In the genomic region with DNA sequence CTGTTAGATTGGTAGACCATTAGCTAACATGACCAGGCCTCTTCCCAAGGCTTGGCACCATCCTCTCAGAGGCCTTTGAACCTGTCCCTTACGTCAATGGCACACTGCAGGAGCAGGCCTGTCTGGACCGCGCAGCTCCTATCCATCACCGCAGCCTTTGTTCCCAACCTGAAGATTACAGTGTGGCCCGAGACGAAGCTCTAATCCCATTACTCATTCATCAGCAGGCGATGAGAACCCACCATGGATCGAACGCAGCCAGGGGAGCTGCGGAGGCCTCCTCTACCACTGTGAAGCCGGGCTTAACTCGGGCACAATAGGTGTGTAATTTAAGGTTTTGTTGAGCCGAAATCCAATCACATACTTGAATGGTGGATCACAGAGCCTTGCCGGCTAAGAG, we compare ENCODE assay signal across 16 mouse cellular contexts. TPM values are rescaled to one million over a fixed set of nuclear protein-coding genes. Genes with fewer than 3 reads are reported as not detected.
"Had no signal": no experiment of that assay in that cellular context is flagged by ENCODE, and none has a peak within 500 bp of the region (broad histone marks: within the 10 kb centered on the region; RNA-seq: fewer than 3 reads in every experiment).

No protein-coding gene starts in this region.

- H3K27ac ChIP-seq: intestine, embryonic 15.5 days; limb, embryonic 12.5 days; liver, embryonic 13.5 days; lung, embryonic 15.5 days; macrophage; neural tube, embryonic 12.5 days had no signal

- ATAC-seq: intestine, embryonic 15.5 days; liver, postnatal 0 days had no signal

- H3K9ac ChIP-seq: intestine, embryonic 15.5 days; limb, embryonic 12.5 days; liver, embryonic 13.5 days; liver, postnatal 0 days; lung, embryonic 15.5 days; neural tube, embryonic 12.5 days had no signal

- H3K4me3 ChIP-seq: intestine, embryonic 15.5 days; limb, embryonic 12.5 days; liver, embryonic 13.5 days; lung, embryonic 15.5 days; megakaryocyte, embryonic 14.5 days; neural tube, embryonic 12.5 days had no signal

- H3K27me3 ChIP-seq: intestine, embryonic 15.5 days; lung, embryonic 15.5 days had no signal

- H3K4me2 ChIP-seq: intestine, embryonic 15.5 days; limb, embryonic 12.5 days; liver, embryonic 13.5 days; lung, embryonic 15.5 days; neural tube, embryonic 12.5 days had no signal

- H3K4me1 ChIP-seq: intestine, embryonic 15.5 days; limb, embryonic 12.5 days; liver, embryonic 13.5 days; lung, embryonic 15.5 days; megakaryocyte, embryonic 14.5 days had no signal

- H3K36me3 ChIP-seq: intestine, embryonic 15.5 days; limb, embryonic 12.5 days; liver, embryonic 13.5 days; lung, embryonic 15.5 days; neural tube, embryonic 12.5 days had no signal

- DNase-seq: kidney, postnatal 25 days; liver; liver, embryonic 13.5 days; liver, postnatal 0 days; lung, postnatal 14 days; spleen, adult 18-20 months; thymus, adult 18-20 months; thymus, postnatal 14 days had no signal

- H3K9me3 ChIP-seq: intestine, embryonic 15.5 days; limb, embryonic 12.5 days; liver, embryonic 13.5 days; lung, embryonic 15.5 days; megakaryocyte, embryonic 14.5 days; neural tube, embryonic 12.5 days had no signal

RNA-seq across cellular contexts. Expression of gene Irx3, which starts 54.0 kb away (rescaled TPM):
- total RNA-seq: monocyte, adult 5-6 weeks; neutrophil, adult 5-6 weeks had no signal
- polyA plus RNA-seq: liver, postnatal 0 days; macrophage had no signal
